Mouse (Mus musculus) layer of hippocampus, adult 9-11 months (tissue): ENCODE measurements at regions not wholly inside any gene's neighbourhood (a gene's known extent, or its start where the extent isn't known, plus 50 kb on each side); places are given as distances from the start of the nearest gene placed in this dataset.

Source experiments
- DNase-seq: peaks from one replicate; pipeline ENCODE4 v3.0.0; 2022

GRCm38 (mm10) chr6:36645415-36645814 lies 164.6 kb downstream of the Ptn start:
- DNase-seq, result no peak

DNA sequence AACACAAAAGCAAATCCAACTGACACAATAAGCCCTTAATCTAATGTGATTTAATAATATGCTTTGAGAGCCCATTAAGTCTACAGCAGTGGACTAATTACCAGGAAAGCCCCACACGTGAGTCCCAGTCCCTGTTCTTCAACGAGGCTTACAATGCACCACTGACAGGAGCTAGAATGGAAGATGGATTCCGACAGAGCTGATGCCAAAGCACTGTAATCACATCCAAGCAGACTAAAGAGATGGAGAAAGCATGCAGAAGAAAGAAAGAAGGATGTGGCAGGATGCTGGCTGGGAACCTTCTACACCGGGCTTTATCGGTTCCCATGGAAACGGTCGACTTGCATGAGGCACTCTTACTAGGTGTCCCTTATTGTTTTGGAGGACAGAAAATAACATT lies 165.1 kb downstream of the Ptn start:
- DNase-seq, result no peak

DNA sequence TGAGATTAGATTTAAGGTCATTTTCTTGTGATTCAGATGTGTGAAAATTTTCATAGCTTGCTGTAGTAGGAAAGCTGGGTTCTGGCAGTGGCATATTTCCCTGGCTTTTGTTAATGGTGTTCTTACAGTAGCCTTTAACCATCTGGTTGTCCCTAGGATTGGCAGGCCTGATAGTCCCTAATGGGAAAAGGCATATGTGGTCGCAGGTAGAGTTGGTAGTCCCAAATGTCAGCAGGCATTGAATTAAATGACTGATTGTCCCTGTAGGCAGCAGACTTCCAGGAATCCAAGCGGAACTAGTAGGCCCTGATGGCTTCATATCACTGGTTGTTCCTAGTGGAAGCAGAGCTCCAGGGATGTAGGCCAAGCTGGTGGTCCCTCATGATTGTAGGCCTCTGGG lies 173.0 kb downstream of the Ptn start:
- DNase-seq, result no peak

DNA sequence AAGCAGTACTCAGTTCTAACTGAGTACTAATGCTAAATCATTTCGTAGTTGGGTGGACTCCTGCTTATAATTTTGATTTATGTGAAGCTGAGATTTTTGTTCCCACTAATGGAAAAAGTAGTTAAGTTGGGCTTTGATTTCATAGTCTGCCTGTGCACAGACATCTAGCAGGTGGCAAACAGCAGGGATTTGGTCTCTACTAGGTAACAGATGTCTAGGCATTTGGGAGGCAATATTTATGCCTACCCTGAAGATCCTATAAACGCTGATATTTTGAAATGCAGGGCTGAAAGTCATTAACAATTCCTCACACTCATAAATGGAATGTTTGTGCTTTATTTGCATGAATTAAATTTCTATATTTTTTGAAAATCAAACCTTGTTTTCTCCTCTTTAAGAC lies 182.4 kb downstream of the Ptn start:
- no peak for DNase-seq

GRCm38 (mm10) chr6:36608281-36608970 lies 201.6 kb downstream of the Ptn start:
- no peak for DNase-seq

- peak; percentile 82 for DNase-seq
Measured at GRCm38 (mm10) chr6:36605578-36606205, 204.3 kb downstream of the Ptn start.

GRCm38 (mm10) chr6:36604802-36605201 lies 205.2 kb downstream of the Ptn start:
- DNase-seq, result no peak

DNA sequence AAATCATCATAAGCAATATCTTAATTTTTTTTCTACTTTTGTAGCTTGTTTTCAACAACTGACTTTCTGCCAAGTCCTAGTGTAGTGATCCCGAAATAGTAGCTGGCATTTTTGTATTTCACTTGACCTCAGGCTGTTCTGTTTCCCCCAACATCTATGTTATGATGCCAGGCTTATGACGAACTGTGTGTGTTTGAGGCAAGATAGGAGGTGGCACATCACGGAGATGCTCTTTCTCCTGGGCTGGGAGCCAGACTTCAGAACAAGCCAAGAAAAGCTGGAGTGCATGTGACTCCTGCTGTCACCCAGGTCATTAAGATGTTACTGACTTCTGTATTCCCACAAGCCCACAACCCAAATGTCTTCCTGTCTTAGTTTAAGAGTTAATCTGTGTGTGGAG lies 208.7 kb downstream of the Chrm2 start:
- DNase-seq, result no peak

DNA sequence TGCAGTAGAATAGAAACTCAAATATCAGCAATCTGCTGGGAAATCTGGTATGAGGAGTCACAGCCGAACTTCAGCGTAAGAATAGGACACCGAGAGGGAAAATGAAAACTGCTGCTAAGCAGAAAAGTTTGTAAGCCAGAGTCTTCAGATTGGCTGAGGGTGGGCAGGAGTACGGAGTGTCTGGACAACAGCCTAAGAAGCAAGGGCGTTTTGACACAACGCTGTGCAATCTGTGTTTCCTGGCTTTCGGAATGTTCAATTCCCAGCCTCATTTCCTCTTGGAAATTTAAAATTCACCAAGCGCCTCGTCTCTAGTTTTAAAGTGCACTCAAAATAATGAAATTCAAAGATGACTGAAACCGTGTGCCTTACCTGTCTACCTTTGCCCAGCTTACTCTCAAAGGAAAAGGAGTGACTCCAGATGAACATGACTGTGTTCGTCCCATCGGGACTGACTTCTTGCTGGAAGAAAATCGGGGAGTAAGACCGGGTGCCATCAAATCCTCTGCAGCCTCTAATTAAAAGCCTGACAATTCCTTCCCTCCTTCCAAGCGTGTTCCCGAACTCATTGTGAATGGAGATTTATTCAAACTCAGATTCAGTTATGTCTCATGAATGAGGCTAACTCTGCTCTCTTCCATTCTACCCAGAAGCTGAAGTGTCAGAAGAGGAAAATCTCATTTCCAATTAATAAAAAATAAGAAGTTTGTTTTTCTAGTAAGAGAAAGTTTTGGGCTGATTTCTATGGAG lies 203.2 kb downstream of the Chrm2 start:
- DNase-seq, result peak; percentile 14

DNA sequence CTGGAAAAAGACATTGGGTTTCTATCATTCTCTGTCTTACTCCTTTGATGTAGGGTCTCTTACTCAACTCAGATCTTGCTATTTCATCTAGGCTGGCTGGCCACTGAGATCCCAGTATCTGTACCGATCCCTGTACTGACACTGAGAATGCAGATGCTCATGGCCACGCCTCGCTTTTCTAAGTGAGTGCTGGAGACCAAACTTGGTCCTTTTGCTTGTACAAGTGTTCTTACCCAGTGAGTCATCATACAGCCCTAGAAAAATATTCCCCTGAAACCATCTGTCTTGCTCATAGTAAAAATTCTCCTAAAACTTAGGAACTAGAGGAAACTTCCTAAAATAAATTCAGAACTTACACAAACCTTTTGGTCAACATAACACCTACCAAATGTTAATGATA lies 193.2 kb downstream of the Chrm2 start:
- no peak for DNase-seq
